Mouse (Mus musculus): ENCODE measurements around the gene Adcy9. TPM values are rescaled to one million over a fixed set of nuclear protein-coding genes. Genes with fewer than 3 reads are reported as not detected.

Gene Adcy9
- total RNA-seq, 2 experiments from 2014 or later = 0.19 to 1.2 TPM

GRCm38 (mm10) chr16:4337269-4337668 lies 83.0 kb downstream of the Adcy9 start:
- no peak for ATAC-seq (replicated peaks; ENCODE audit: low FRiP score, poor library complexity, severe bottlenecking)

DNA sequence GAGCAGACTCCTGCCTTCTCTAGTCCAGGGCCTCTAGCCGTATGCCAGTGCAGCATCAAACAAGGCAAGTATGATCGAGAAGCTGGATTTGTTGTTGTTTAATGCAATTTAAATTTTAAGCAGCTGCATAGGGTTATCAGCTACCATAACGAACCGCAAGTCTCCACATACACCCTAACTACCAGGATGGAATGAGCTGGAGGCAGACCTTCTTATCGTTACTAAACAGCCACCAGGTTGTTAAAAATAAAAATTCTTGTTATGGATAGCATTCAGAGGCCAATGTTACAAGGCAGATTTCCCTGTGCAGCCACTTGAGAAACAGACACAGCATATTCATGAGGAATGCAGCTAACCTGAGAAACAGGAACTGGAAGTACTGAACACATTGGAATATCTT lies 86.5 kb downstream of the Adcy9 start:
- 0 out of 2 replicates have a peak, but pooled peaks have one; percentile 39 for ATAC-seq (replicated peaks; ENCODE audit: low FRiP score, poor library complexity, severe bottlenecking)

DNA sequence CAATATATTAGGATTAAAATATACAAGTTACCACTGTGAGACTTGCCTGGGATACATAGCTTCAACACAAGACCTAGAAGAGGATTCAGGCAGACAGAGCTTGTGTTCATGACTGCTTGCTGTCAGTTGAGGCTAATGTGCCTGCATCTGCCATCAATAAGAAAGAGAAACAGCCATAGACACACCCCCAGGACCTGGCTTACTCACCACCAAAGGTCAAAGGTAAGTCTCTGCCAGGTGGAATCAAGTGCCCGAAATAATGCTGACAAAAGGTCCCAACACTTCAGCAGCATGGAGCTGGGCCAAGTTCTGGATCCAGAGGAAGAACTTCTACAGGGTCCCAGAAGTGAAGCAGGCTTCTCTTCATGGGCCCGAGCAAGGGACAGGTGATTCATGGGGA lies 86.9 kb downstream of the Adcy9 start:
- ATAC-seq (replicated peaks; ENCODE audit: low FRiP score, poor library complexity, severe bottlenecking) = no peak

- ATAC-seq (replicated peaks; ENCODE audit: low FRiP score, poor library complexity, severe bottlenecking) = no peak
These were observed 93.2 kb downstream of the Adcy9 start for GRCm38 (mm10) chr16:4327081-4327480.

- ATAC-seq (replicated peaks; ENCODE audit: low FRiP score, poor library complexity, severe bottlenecking) = no peak
These were observed 94.5 kb downstream of the Adcy9 start for GRCm38 (mm10) chr16:4325801-4326200.

- ATAC-seq (replicated peaks; ENCODE audit: low FRiP score, poor library complexity, severe bottlenecking) = no peak
These were observed 95.3 kb downstream of the Adcy9 start for GRCm38 (mm10) chr16:4324967-4325366.

DNA sequence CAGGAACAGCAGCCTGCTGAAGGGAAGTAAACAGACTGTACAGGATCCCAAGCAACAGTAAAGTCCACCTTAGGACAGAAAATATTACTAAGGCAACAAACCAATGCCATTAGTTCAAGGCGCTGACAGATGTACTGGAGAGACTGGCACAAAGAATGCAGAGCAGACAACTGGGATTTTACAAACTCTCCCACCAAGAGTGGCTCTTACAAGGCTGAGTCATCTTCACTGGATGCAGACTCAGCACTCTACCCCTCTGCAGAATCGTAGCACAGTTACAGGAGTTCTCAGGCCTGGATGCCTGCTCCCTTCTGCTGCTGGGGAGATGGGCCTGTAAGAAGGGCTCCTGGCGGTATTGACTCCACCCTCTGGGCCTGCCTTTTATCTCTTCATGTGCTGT lies 99.4 kb downstream of the Adcy9 start:
- no peak for ATAC-seq (replicated peaks; ENCODE audit: low FRiP score, poor library complexity, severe bottlenecking)

GRCm38 (mm10) chr16:4318001-4318526 lies 102.2 kb downstream of the Adcy9 start:
- no peak for ATAC-seq (replicated peaks; ENCODE audit: low FRiP score, poor library complexity, severe bottlenecking)

DNA sequence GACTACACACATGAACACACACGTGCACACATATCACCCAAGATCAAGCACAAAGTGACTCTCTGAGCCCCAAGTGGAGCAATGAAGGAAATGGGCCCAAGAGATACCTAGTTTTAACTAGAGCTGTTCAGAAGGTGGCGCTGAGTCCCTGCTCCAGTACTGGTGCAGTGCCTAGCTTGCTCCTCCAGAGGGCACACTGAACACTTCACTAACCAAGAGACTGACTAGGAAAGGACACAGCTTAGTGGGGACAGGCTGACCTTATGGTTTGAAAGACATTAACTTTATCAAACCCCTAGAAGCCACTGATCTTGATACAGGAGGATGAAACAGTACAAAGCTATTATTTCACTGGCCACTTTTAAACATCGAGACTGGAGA lies 104.2 kb downstream of the Adcy9 start:
- peak; percentile 90 for ATAC-seq (replicated peaks; ENCODE audit: low FRiP score, poor library complexity, severe bottlenecking)

GRCm38 (mm10) chr16:4315352-4316093 lies 104.8 kb downstream of the Adcy9 start:
- ATAC-seq (replicated peaks; ENCODE audit: low FRiP score, poor library complexity, severe bottlenecking) = no peak; the same call in 1 of the 2 replicates

- ATAC-seq (replicated peaks; ENCODE audit: low FRiP score, poor library complexity, severe bottlenecking) = no peak
These were observed 105.4 kb downstream of the Adcy9 start for GRCm38 (mm10) chr16:4314891-4315290.

GRCm38 (mm10) chr16:4312018-4312417 lies 108.3 kb downstream of the Adcy9 start:
- no peak for ATAC-seq (replicated peaks; ENCODE audit: low FRiP score, poor library complexity, severe bottlenecking)

- no peak for ATAC-seq (replicated peaks; ENCODE audit: low FRiP score, poor library complexity, severe bottlenecking)
These were observed 108.7 kb downstream of the Adcy9 start for GRCm38 (mm10) chr16:4311608-4312007.

- no peak for ATAC-seq (replicated peaks; ENCODE audit: low FRiP score, poor library complexity, severe bottlenecking)
These were observed 112.5 kb downstream of the Adcy9 start for GRCm38 (mm10) chr16:4307795-4308194.

GRCm38 (mm10) chr16:4304176-4304922 lies 115.9 kb downstream of the Adcy9 start:
- ATAC-seq (replicated peaks; ENCODE audit: low FRiP score, poor library complexity, severe bottlenecking) = no peak

GRCm38 (mm10) chr16:4303554-4303953 lies 116.7 kb downstream of the Adcy9 start:
- no peak for ATAC-seq (replicated peaks; ENCODE audit: low FRiP score, poor library complexity, severe bottlenecking)

- ATAC-seq (replicated peaks; ENCODE audit: low FRiP score, poor library complexity, severe bottlenecking) = no peak
These were observed 120.0 kb downstream of the Adcy9 start for GRCm38 (mm10) chr16:4300280-4300679.

DNA sequence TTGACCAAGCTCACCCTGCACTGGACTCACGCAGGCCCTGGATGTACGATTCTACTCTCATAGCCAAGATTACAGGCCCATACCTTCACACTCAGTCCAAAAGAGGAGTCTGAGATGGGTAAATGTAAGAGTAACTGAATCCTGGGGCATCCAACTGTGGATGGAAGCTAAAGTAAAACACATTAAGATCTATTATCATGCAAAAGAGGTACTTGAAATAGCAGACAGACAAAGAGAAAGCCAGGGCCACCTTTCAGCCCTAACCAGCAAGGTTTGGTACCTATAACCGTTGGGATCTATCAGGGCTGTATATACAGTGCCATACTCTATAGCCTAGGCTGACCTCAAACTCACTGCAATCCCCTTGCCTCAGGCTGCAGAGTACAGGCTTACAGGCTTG lies 127.0 kb downstream of the Adcy9 start:
- ATAC-seq (replicated peaks; ENCODE audit: low FRiP score, poor library complexity, severe bottlenecking) = no peak

DNA sequence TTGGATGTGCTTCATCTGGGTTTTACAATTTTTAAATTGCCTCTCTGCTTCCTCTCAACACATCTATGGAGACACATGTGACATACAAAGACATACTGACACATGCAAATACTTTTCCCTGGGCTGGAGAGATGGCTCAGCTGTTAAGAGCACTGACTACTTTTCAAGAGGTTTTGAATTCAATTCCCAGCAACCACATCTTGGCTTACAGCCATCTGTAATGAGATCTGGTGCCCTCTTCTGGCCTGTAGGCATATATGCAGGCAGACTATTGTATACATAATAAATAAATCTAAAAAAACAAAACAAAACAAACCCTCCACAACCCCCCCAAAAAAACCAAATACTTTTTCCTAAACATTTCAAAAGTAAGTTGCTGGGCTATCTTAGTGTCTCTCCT lies 130.8 kb downstream of the Adcy9 start:
- no peak for ATAC-seq (replicated peaks; ENCODE audit: low FRiP score, poor library complexity, severe bottlenecking)

DNA sequence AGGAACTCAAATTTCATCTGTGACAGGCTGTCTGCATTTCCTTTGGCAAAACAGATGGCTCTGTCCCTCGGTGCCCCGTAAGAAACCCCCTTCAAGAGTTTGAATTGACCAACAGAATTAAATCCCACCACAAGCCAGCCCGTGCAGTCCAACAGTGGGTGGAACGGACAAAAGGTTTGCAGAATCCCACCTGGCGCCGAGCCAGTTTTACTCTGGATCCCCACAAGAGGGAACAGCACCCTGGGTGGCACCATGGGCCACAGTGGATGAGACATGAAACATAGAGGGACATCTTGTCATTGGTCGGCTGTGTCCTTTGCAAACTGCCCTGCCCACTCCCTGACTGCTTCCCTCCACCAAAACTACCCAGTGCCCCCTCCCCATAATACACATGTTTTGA lies 133.7 kb downstream of the Adcy9 start:
- no peak for ATAC-seq (replicated peaks; ENCODE audit: low FRiP score, poor library complexity, severe bottlenecking)

DNA sequence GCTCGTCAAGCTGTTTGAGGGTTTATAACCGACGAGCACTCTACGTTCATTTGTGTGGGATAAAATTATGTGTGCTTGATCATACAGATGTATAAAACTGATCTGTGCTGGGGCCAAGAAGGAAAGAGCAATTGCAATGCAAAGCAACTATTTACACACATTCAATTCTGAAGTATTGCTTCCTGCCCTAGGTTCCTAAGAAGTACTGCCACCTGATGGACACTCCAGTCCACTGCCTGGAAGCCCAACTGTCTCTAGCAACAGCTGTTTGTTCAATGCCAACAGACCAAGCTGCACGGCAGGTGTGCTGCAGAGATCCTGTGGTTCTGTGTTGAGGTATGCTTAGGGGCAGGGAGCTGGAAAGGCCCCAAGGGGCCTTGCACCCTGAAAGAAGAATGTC lies 135.0 kb downstream of the Adcy9 start:
- ATAC-seq (replicated peaks; ENCODE audit: low FRiP score, poor library complexity, severe bottlenecking) = no peak

Data from erythroblast, adult 5-6 weeks (primary cell).